Mouse (Mus musculus) MEL (cell line): Measurements from ENCODE around the gene Ssna1. TPM values are rescaled to one million over a fixed set of nuclear protein-coding genes. Genes with fewer than 3 reads are reported as not detected.

Experiments
- DNase-seq: peaks from one replicate; pipeline ENCODE4 v3.0.0; 2011; ENCODE audit warnings: low read depth, low spot score
- H3K27ac ChIP-seq: 2 replicates; pipeline ENCODE4 v1.5.1; 2012; ENCODE audit warnings: low read depth, mild to moderate bottlenecking, control low read depth, low read length, moderate library complexity; ENCODE audit not compliant: control insufficient read depth
- H3K27me3 ChIP-seq, 2 experiments: fragments of 150-350 bp in 1 of 2; sonication (generic) in 1 of 2; 2 replicates each; pipeline ENCODE4 v1.6.1; 2012; ENCODE audit warnings: low read length in 2 of 2, mild to moderate bottlenecking in 2 of 2, improper control_type of control experiment in 1 of 2, moderate library complexity in 1 of 2; ENCODE audit not compliant: insufficient read depth in 2 of 2, control insufficient read depth in 1 of 2
- H3K36me3 ChIP-seq, 2 experiments: 2 replicates each; pipeline ENCODE4 v1.6.1; 2012 to 2014; ENCODE audit warnings: low read length in 2 of 2, improper control_type of control experiment in 1 of 2, inconsistent platforms in 1 of 2, mild to moderate bottlenecking in 1 of 2; ENCODE audit not compliant: insufficient read depth in 2 of 2, control insufficient read depth in 1 of 2
- H3K4me1 ChIP-seq, 2 experiments: fragments of 150-350 bp in 1 of 2; sonication (generic) in 1 of 2; 2 replicates each; pipeline ENCODE4 v1.6.1; 2012; ENCODE audit warnings: low read length in 2 of 2, improper control_type of control experiment in 1 of 2, mild to moderate bottlenecking in 1 of 2; ENCODE audit not compliant: insufficient read depth in 2 of 2, control insufficient read depth in 1 of 2
- H3K4me3 ChIP-seq, 2 experiments: fragments of 150-350 bp in 1 of 2; sonication (generic) in 1 of 2; 2 replicates each; pipeline ENCODE4 v1.5.1; 2012; ENCODE audit warnings: low read depth in 2 of 2, low read length in 2 of 2, mild to moderate bottlenecking in 2 of 2, moderate library complexity in 2 of 2, control low read depth in 1 of 2, improper control_type of control experiment in 1 of 2; ENCODE audit not compliant: control insufficient read depth in 1 of 2, insufficient read depth in 1 of 2
- H3K79me2 ChIP-seq: 2 replicates; pipeline ENCODE4 v1.6.1; 2012; ENCODE audit warnings: mild to moderate bottlenecking, low read length, moderate library complexity; ENCODE audit not compliant: control insufficient read depth, poor library complexity, insufficient read depth
- H3K9ac ChIP-seq: 2 replicates; pipeline ENCODE4 v1.6.1; 2012; ENCODE audit warnings: low read depth, mild to moderate bottlenecking, control low read depth, low read length, moderate library complexity; ENCODE audit not compliant: control insufficient read depth, poor library complexity, severe bottlenecking
- H3K9me3 ChIP-seq: fragments of 150-350 bp; sonication (generic); replicated peaks from 2 replicates; pipeline ENCODE4 v1.6.1; 2012; ENCODE audit warnings: mild to moderate bottlenecking, low read length, improper control_type of control experiment, moderate library complexity; ENCODE audit not compliant: insufficient read depth
- BHLHE40 ChIP-seq: IDR thresholded peaks from 2 replicates; pipeline ENCODE4 v1.6.1; 2012; ENCODE audit warnings: low read depth, mild to moderate bottlenecking, inconsistent platforms, low read length, improper control_type of control experiment, borderline replicate concordance
- CHD2 ChIP-seq: IDR thresholded peaks from 2 replicates; pipeline ENCODE4 v1.6.1; 2011; ENCODE audit warnings: low read length, improper control_type of control experiment
- CTCF ChIP-seq, 3 experiments: IDR thresholded peaks in 2 of 3; conservative IDR thresholded peaks in 1 of 3; 2 replicates each; pipeline ENCODE4 v1.5.1; 2011 to 2012; ENCODE audit warnings: low read length in 3 of 3, low read depth in 2 of 3, mild to moderate bottlenecking in 2 of 3, improper control_type of control experiment in 1 of 3, inconsistent platforms in 1 of 3, mixed read lengths in 1 of 3, moderate library complexity in 1 of 3; ENCODE audit not compliant: control insufficient read depth in 1 of 3, insufficient read depth in 1 of 3, poor library complexity in 1 of 3, severe bottlenecking in 1 of 3
- EP300 ChIP-seq, 2 experiments: IDR thresholded peaks; 2 replicates each; pipeline ENCODE4 v1.6.1; 2011; ENCODE audit warnings: improper control_type of control experiment in 2 of 2, low read length in 2 of 2, low read depth in 1 of 2, mild to moderate bottlenecking in 1 of 2
- GATA1 ChIP-seq: IDR thresholded peaks from 2 replicates; pipeline ENCODE4 v1.6.1; 2011; ENCODE audit warnings: low read depth, low read length, improper control_type of control experiment
- JUND ChIP-seq: IDR thresholded peaks from 2 replicates; pipeline ENCODE4 v1.6.1; 2011; ENCODE audit warnings: low read depth, mild to moderate bottlenecking, improper control_type of control experiment, low read length
- KAT2A ChIP-seq: conservative IDR thresholded peaks from 2 replicates; pipeline ENCODE4 v1.6.1; 2012; ENCODE audit warnings: low read depth, low read length, improper control_type of control experiment, inconsistent platforms
- MAFK ChIP-seq: IDR thresholded peaks from 2 replicates; pipeline ENCODE4 v1.6.1; 2011; ENCODE audit warnings: low read depth, mild to moderate bottlenecking, low read length, improper control_type of control experiment, borderline replicate concordance
- MAX ChIP-seq: IDR thresholded peaks from 2 replicates; pipeline ENCODE4 v1.6.1; 2011; ENCODE audit warnings: low read length, improper control_type of control experiment
- MEF2A ChIP-seq: IDR thresholded peaks from 2 replicates; pipeline ENCODE4 v1.6.1; 2014; ENCODE audit warnings: low read depth, mild to moderate bottlenecking, inconsistent platforms, low read length, improper control_type of control experiment; ENCODE audit not compliant: poor library complexity, insufficient replicate concordance, severe bottlenecking; ENCODE audit errors: extremely low read depth
- MXI1 ChIP-seq: IDR thresholded peaks from 2 replicates; pipeline ENCODE4 v1.6.1; 2011; ENCODE audit warnings: mild to moderate bottlenecking, low read depth, low read length, improper control_type of control experiment
- MYB ChIP-seq: IDR thresholded peaks from 2 replicates; pipeline ENCODE4 v1.6.1; 2011; ENCODE audit warnings: mild to moderate bottlenecking, low read depth, low read length, improper control_type of control experiment
- NRF1 ChIP-seq: IDR thresholded peaks from 2 replicates; pipeline ENCODE4 v1.6.1; 2014; ENCODE audit warnings: low read depth, mild to moderate bottlenecking, inconsistent platforms, low read length, improper control_type of control experiment, moderate library complexity; ENCODE audit not compliant: poor library complexity, insufficient read depth, severe bottlenecking
- POLR2A ChIP-seq, 2 experiments: IDR thresholded peaks; 2 replicates each; pipeline ENCODE4 v1.6.1; 2011 to 2012; ENCODE audit warnings: low read length in 2 of 2, mild to moderate bottlenecking in 2 of 2, control low read depth in 1 of 2, improper control_type of control experiment in 1 of 2, low read depth in 1 of 2, moderate library complexity in 1 of 2; ENCODE audit not compliant: control insufficient read depth in 1 of 2, insufficient read depth in 1 of 2, poor library complexity in 1 of 2
- POLR2AphosphoS5 ChIP-seq: IDR thresholded peaks from 2 replicates; pipeline ENCODE4 v1.6.1; 2012; ENCODE audit warnings: low read depth, borderline replicate concordance, mild to moderate bottlenecking, inconsistent platforms, low read length, moderate library complexity, mixed read lengths
- RAD21 ChIP-seq: IDR thresholded peaks from 2 replicates; pipeline ENCODE4 v1.6.1; 2011; ENCODE audit warnings: mild to moderate bottlenecking, low read depth, low read length, improper control_type of control experiment
- RCOR1 ChIP-seq: IDR thresholded peaks from 2 replicates; pipeline ENCODE4 v1.6.1; 2012; ENCODE audit warnings: low read depth, mild to moderate bottlenecking, inconsistent platforms, low read length, improper control_type of control experiment
- TCF12 ChIP-seq: IDR thresholded peaks from 2 replicates; pipeline ENCODE4 v1.6.1; 2014; ENCODE audit warnings: low read depth, mild to moderate bottlenecking, inconsistent platforms, low read length, improper control_type of control experiment, moderate library complexity
- UBTF ChIP-seq: IDR thresholded peaks from 2 replicates; pipeline ENCODE4 v1.6.1; 2012; ENCODE audit warnings: low read depth, mild to moderate bottlenecking, inconsistent platforms, low read length, improper control_type of control experiment, moderate library complexity, borderline replicate concordance; ENCODE audit not compliant: insufficient read depth
- polyA plus RNA-seq, 2 experiments: library from polyadenylated mRNA; stranded (reverse) in 1 of 2; unstranded in 1 of 2; fragments of >175 nt in 1 of 2; fragments of >200 nt in 1 of 2; gene quantifications; 2 replicates each; pipeline versions ENCODE4 v1.2.1 to v1.2.4; 2012; ENCODE audit warnings: low replicate concordance in 2 of 2, low read depth in 1 of 2; ENCODE audit not compliant: insufficient read length in 2 of 2, insufficient read depth in 1 of 2, missing spikeins in 1 of 2
- total RNA-seq: library from RNA; depleted of rRNA; stranded (reverse); fragments of 300-350 nt; gene quantifications from 2 replicates; pipeline ENCODE4 v1.2.3, GENCODE M21; 2012

Gene Ssna1
- total and polyA plus RNA-seq, 3 experiments, result 158 to 226 TPM; not detected in 1

DNA sequence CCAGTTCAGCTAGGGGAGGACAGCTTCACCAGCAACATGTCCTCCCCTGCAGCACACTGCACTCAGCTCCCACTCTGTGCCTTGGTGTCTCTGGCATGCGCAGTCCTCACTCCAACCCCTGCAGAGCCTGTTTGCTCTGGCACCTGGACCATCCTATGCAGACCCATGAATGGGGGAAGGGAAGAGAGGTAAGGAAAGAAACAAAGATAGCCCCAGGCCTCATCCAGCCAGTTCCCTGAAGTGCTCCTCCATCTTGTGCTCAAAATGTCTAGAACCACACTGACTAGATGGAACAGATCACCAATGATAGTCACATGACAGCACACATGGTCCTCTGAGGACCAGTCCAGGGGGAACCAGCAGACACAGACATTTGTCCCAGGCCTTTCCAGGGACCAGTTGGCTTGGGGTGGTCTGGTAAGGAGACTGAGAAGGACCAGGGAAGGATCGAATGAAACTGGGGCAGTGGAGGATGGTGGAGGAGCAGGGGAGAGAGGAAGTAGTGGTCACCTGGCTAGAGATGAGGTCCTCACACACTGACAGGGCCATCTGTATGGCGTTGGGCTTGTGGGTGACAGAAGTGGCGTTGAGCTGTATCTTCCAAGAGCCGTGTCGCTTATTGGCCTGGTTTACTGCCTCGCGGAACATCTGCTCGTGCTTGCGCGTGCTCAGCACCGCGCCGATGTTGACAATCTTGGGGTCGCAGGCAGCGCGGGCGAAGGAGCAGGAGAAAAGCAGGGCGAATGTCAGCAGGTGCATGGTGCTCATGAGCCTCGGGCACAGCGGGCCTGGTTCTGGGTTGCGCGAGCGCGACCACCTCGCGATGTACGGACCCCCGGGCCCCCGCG, 46.1 kb upstream of the Ssna1 start:
- TF ChIP-seq MAX (no peak), MXI1 (no peak), POLR2AphosphoS5 (no peak), NRF1 (no peak), UBTF (no peak), GATA1 (no peak), KAT2A (no peak), CTCF (IDR thresholded peaks at IDR 0.05 in 2 of 3, conservative IDR thresholded peaks at IDR 0.05 in 1 of 3; ENCODE audit: control insufficient read depth in 1 of 3, insufficient read depth in 1 of 3, low read depth in 2 of 3, low read length in 3 of 3, poor library complexity in 1 of 3, severe bottlenecking in 1 of 3) (no peak), POLR2A (IDR thresholded peaks at IDR 0.05; ENCODE audit: control insufficient read depth in 1 of 2, insufficient read depth in 1 of 2, low read depth in 1 of 2, low read length in 2 of 2, poor library complexity in 1 of 2) (no peak), EP300 (IDR thresholded peaks at IDR 0.05; ENCODE audit: low read depth in 1 of 2, low read length in 2 of 2) (no peak), CHD2 (no peak), TCF12 (no peak), RCOR1 (no peak), JUND (no peak), RAD21 (no peak), MYB (no peak), BHLHE40 (no peak)
- H3K79me2 ChIP-seq, result no peaks in the 10 kb centered on the region
- H3K36me3 ChIP-seq, result peaks cover 0 to 5% of the 10 kb centered on the region in 2 experiments; a peak in 2 of 4 replicates
- no peak overlapping the region for H3K9ac ChIP-seq
- H3K4me1 ChIP-seq, result peaks cover 0 to 5% of the 10 kb centered on the region in 2 experiments; a peak in 2 of 4 replicates
- H3K4me3 ChIP-seq, result no peak overlapping the region
- H3K27me3 ChIP-seq, result no peaks in the 10 kb centered on the region
- no peak for DNase-seq
- no peak overlapping the region for H3K27ac ChIP-seq
- no peaks in the 10 kb centered on the region for H3K9me3 ChIP-seq

DNA sequence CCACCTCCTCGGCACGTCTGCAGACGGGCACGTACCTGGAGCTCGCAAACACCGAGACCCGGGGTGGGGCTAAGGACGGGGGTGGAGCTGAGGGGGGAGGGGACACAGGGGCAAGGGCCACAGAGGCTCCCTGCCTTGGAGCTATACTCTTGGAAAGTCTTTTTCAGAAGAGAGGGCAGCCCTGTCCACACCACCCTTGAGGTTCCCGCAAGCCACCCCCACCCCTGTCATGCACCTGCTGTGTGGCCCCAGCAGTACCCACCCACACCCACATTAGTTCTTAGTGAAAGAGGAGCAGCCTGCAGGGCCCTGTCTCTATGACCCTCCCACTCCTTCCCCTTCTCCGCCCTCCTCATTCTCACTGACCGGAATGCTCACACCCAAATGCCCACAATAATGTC, 39.3 kb upstream of the Ssna1 start:
- Histone ChIP-seq H3K36me3 (no peaks in the 10 kb centered on the region), H3K27me3 (peaks cover 0 to 2% of the 10 kb centered on the region in 2 experiments; a peak in 1 of 4 replicates), H3K4me1 (no peaks in the 10 kb centered on the region), H3K9ac (no peak overlapping the region), H3K4me3 (no peak overlapping the region), H3K27ac (no peak overlapping the region), H3K9me3 (no peaks in the 10 kb centered on the region), H3K79me2 (no peaks in the 10 kb centered on the region)
- no peak for DNase-seq
- TF ChIP-seq MAFK (no peak), MEF2A (no peak), BHLHE40 (no peak)
